Mouse (Mus musculus) kidney, adult 2 months (tissue): ENCODE measurements around the gene Rora. TPM values are rescaled to one million over a fixed set of nuclear protein-coding genes. Genes with fewer than 3 reads are reported as not detected.

Experiments
- DNase-seq: peaks from one replicate; pipeline ENCODE4 v3.0.0; 2021
- H3K27ac ChIP-seq: fragments of 200-500 bp; 2 replicates; pipeline ENCODE4 v1.5.1; 2012; ENCODE audit warnings: low read depth, low read length, control low read depth, inconsistent platforms; ENCODE audit not compliant: insufficient read depth
- H3K27me3 ChIP-seq: fragments of 200-500 bp; replicated peaks from 2 replicates; pipeline ENCODE4 v1.6.1; 2012; ENCODE audit warnings: mild to moderate bottlenecking, moderate library complexity, low read length, inconsistent platforms; ENCODE audit not compliant: control insufficient read depth, insufficient read depth
- H3K36me3 ChIP-seq: fragments of 200-500 bp; 2 replicates; pipeline ENCODE4 v1.6.1; 2012; ENCODE audit warnings: mild to moderate bottlenecking, moderate library complexity, low read length, inconsistent platforms; ENCODE audit not compliant: control insufficient read depth, insufficient read depth
- H3K4me1 ChIP-seq: fragments of 200-500 bp; 2 replicates; pipeline ENCODE4 v1.6.1; 2011; ENCODE audit warnings: low read length; ENCODE audit not compliant: control insufficient read depth, insufficient read depth
- H3K4me3 ChIP-seq: fragments of 200-500 bp; 2 replicates; pipeline ENCODE4 v1.5.1; 2011; ENCODE audit warnings: mild to moderate bottlenecking, low read depth, low read length, control low read depth; ENCODE audit not compliant: insufficient read depth
- CTCF ChIP-seq: fragments of 200-500 bp; conservative IDR thresholded peaks from 2 replicates; pipeline ENCODE4 v1.5.1; 2011; ENCODE audit warnings: low read depth, mild to moderate bottlenecking, control low read depth, low read length, moderate library complexity, mixed read lengths; ENCODE audit not compliant: insufficient read depth, insufficient read length
- POLR2A ChIP-seq: fragments of 200-500 bp; IDR thresholded peaks from one replicate; pipeline ENCODE4 v1.6.1; 2011; ENCODE audit warnings: low read depth, low read length, control low read depth
- WGBS: fragments of 180-500 bp; shearing (Covaris S2); methylation state at CpG from one replicate; pipeline ENCODE4 v1.1.7; 2018; 5-methylcytosine and 5-hydroxymethylcytosine counted together
- polyA plus RNA-seq: library from polyadenylated mRNA; depleted of rRNA; stranded (reverse); fragments of >200 nt; gene quantifications from 2 replicates; pipeline ENCODE4 v1.2.3, GENCODE M21; 2012

Rora gene
- polyA plus RNA-seq, 1 experiment: 15.5 TPM

DNA sequence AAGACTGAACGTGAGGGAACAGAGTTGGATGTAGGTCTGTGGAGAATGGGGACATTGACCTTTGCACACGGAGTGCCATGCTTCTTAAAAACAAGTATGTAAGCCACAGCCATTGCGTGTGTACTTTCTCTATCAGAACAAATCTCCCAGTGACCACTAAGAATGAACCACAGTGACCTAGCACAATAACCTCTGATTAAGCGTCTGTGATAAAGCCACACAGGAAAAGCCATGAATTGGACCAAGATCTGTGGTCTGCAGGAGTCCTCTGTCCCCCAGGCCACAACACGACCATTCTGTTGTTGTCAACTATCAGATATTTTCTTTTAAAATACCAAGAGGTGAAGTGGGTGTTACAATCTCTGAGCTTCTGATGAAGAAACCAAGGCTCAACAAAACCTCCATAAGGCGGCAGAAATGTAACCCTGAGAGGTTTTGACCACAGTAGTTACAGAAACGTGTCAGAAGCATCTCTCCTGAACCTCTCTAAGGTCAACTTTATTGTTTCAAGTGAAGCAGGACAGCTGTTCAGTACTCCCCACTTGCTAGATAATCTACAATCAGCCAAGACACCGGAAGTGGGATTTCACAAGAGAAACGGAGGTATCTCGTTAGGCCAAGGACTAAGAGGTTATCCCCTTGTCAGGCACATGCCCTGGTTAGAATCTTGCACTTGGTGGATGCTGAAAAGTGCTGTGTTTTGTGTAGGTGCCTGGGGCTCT is 666.5 kb downstream of the Rora start:
- TF ChIP-seq CTCF (no peak), POLR2A (no peak)
- Histone ChIP-seq H3K4me3 (no peak overlapping the region), H3K36me3 (no peaks in the 10 kb centered on the region), H3K4me1 (peaks cover 17% of the 10 kb centered on the region; the same call in 1 of the 2 replicates), H3K27ac (no peak overlapping the region), H3K27me3 (no peaks in the 10 kb centered on the region)
- no peak for DNase-seq
- WGBS: 59% methylated on average over 10 of the region's 10 CpGs

DNA sequence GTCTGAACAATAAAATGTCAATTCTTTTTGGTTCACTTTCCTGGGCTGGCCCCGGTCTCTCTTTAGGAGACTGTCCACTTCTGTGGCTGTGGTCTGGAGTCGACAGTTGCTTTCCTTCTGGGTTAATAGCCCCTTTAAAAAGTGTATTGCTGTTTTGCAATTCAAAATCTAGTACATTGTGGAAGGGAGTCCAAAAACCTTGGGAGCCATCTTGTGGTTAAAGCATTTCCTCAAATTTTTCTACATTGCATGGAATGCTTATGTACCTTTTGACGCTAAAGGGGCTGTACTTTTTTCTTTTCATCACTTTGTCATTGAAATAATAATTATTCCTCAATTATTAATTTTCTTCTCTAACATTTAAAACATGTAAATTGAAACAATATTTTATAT is 667.0 kb downstream of the Rora start:
- no peaks in the 10 kb centered on the region for H3K36me3 ChIP-seq
- no peaks in the 10 kb centered on the region for H3K27me3 ChIP-seq
- 49% methylated on average over 3 of the region's 3 CpGs for WGBS
- no peak for TF ChIP-seq POLR2A
- no peak overlapping the region for H3K4me3 ChIP-seq
- peaks cover 17% of the 10 kb centered on the region; the same call in 1 of the 2 replicates for H3K4me1 ChIP-seq
- no peak overlapping the region for H3K27ac ChIP-seq
- DNase-seq: no peak

DNA sequence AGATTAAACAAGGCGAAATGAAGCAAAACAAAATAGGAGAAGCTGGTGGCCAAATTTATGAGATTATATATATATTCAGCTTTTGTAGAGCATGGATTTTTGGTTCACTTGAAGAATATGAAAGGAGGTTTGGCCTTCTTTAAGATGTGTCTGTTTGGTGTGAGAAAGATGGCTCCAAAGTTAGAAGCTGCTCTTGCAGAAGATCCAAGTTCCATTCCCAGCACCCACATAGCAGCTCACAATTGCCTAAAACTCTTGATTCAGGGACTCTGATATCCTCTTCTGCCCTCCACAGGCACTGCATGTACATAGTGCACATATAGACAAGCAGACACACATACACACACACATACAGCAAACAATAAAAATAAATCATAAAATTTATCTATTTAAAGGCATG is 668.4 kb downstream of the Rora start:
- Histone ChIP-seq H3K4me1 (peaks cover 14% of the 10 kb centered on the region; the same call in 1 of the 2 replicates), H3K36me3 (no peaks in the 10 kb centered on the region), H3K27ac (no peak overlapping the region), H3K4me3 (no peak overlapping the region), H3K27me3 (no peaks in the 10 kb centered on the region)
- no peak for TF ChIP-seq POLR2A
- no peak for TF ChIP-seq CTCF
- 100% methylated on average over 1 of the region's 1 CpGs for WGBS
- DNase-seq: no peak

DNA sequence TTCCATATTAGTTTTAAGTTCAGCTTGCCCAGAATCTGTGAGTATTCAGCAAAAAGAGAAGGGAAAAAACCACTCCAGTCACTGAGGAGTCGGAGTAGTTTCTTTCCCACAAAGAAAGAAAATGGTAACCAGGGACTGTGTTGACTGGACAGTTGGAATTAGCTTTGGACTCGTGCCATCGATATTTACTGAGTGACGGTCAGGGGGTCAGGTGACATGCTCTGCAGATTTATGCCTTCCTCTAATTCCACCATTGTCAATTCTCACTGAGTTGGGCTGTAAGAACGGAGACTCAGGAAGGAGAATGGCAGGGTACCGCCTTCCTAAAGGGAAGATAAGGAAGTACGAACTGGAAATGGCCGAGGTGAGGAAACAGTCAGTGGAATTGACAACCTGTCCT is 670.2 kb downstream of the Rora start:
- no peaks in the 10 kb centered on the region for H3K36me3 ChIP-seq
- H3K4me1 ChIP-seq: peaks cover 17% of the 10 kb centered on the region; the same call in 1 of the 2 replicates
- WGBS: 44% methylated on average over 8 of the region's 8 CpGs
- no peak overlapping the region for H3K4me3 ChIP-seq
- no peaks in the 10 kb centered on the region for H3K27me3 ChIP-seq
- TF ChIP-seq CTCF (no peak), POLR2A (no peak)
- peak; percentile 74 for DNase-seq
- peak overlapping the region; percentile 42; the same call in 1 of the 2 replicates for H3K27ac ChIP-seq

DNA sequence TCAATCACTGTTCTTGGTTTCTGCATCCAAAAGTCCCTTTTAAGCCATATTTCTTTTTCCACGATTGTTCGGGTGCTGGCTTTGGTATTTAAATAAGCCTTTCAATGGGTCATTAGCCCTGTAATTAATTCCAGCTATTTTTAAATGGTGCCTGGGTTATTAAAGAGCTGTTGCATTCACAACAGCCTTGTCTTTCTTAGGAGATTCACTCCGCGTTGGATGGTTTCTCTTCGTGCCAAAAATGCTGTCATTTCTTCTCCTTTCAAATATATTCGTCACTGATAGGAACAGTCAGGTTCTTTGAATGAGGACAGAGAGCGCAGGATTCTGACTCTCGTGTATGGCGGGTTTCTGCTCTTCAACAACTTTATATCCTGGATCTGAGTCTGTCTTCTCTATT is 673.5 kb downstream of the Rora start:
- no peak for DNase-seq
- WGBS: 48% methylated on average over 9 of the region's 9 CpGs
- H3K4me3 ChIP-seq: no peak overlapping the region
- TF ChIP-seq CTCF: no peak
- TF ChIP-seq POLR2A: no peak
- no peaks in the 10 kb centered on the region for H3K27me3 ChIP-seq
- H3K27ac ChIP-seq: no peak overlapping the region
- no peaks in the 10 kb centered on the region for H3K36me3 ChIP-seq
- H3K4me1 ChIP-seq: peaks cover 31% of the 10 kb centered on the region; the same call in 1 of the 2 replicates

DNA sequence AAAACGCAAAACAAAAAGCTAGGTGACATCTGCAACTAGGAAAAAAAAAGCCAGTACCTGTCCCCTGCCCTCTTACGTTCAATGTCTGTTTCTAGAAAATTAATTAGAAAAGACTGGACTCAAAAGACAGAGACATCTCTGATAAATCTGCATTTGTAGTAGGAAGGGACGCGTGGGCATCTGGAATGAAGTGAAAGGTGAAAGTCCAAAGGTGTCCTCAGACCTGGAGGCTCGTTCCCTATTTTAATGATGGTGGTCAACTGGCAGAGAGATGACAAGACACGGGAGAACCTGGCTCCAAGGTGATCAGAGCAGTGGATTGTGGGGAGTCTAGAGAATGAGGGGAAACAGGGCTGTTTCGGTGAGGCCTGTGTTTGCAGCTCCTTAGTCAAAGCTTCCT is 674.0 kb downstream of the Rora start:
- no peak for TF ChIP-seq CTCF
- no peak for TF ChIP-seq POLR2A
- no peaks in the 10 kb centered on the region for H3K27me3 ChIP-seq
- H3K4me1 ChIP-seq: peaks cover 36% of the 10 kb centered on the region; the same call in 1 of the 2 replicates
- H3K36me3 ChIP-seq: no peaks in the 10 kb centered on the region
- 58% methylated on average over 7 of the region's 7 CpGs for WGBS
- peak; percentile 70 for DNase-seq
- no peak overlapping the region for H3K4me3 ChIP-seq
- H3K27ac ChIP-seq: no peak overlapping the region

DNA sequence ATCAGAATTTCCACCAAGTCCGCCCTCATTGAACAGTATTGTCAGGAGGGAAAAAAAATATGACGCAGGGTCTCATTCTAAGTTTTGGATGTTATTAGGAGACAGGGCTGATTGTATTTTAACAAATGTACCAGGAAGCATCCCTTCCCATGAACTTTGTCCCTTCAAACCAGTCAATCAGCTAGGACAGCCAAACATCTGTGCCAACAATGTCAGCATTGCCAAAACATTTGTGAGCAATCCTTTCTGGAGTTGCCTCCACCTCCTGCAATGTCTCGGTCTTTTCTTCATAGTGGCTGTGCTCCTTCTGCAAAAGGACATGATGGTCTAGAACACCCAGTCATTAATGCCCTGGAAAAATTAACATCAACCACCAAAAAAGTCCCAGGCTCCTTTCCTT is 678.2 kb downstream of the Rora start:
- TF ChIP-seq POLR2A: no peak
- no peak for TF ChIP-seq CTCF
- no peaks in the 10 kb centered on the region for H3K36me3 ChIP-seq
- no peaks in the 10 kb centered on the region for H3K27me3 ChIP-seq
- H3K4me3 ChIP-seq: no peak overlapping the region
- 51% methylated on average over 3 of the region's 3 CpGs for WGBS
- peak; percentile 92 for DNase-seq
- H3K4me1 ChIP-seq: peaks cover 45% of the 10 kb centered on the region
- no peak overlapping the region for H3K27ac ChIP-seq
